Mouse (Mus musculus): Measurements from ENCODE around the gene Utp18. TPM values are rescaled to one million over a fixed set of nuclear protein-coding genes. Genes with fewer than 3 reads are reported as not detected.

The Utp18 gene
- polyA plus RNA-seq, 1 experiment: 16.3 TPM

- Histone ChIP-seq H3K27me3 (ENCODE audit: control insufficient read depth, insufficient read depth, insufficient read length) (no peaks in the 10 kb centered on the region), H3ac (ENCODE audit: control insufficient read depth, insufficient read length) (peak overlapping the region; percentile 87), H3K4me3 (peak overlapping the region; percentile 79), H3K79me2 (ENCODE audit: control insufficient read depth, insufficient read depth) (peaks cover 60% of the 10 kb centered on the region), H3K36me3 (ENCODE audit: control insufficient read depth, insufficient read depth) (peaks cover 14% of the 10 kb centered on the region), H3K4me2 (ENCODE audit: low read depth) (peak overlapping the region; percentile 80)
- no peak for TF ChIP-seq USF1 (IDR thresholded peaks at IDR 0.05; ENCODE audit: low read depth)
- TF ChIP-seq CEBPB (IDR thresholded peaks at IDR 0.05; ENCODE audit: insufficient read depth, poor library complexity, severe bottlenecking): no peak
- TF ChIP-seq MYOD1 (IDR thresholded peaks at IDR 0.05; ENCODE audit: control insufficient read depth in 1 of 3, insufficient read length in 2 of 3, low read depth in 2 of 3): no peak
- no peak for TF ChIP-seq MYOG (IDR thresholded peaks at IDR 0.05; ENCODE audit: control insufficient read depth in 1 of 3, insufficient read depth in 1 of 3, insufficient read length in 2 of 3, low read depth in 2 of 3)
- TF ChIP-seq E2F4 (IDR thresholded peaks at IDR 0.05; ENCODE audit: insufficient read depth): no peak
- TF ChIP-seq REST (IDR thresholded peaks at IDR 0.05; ENCODE audit: insufficient read depth, insufficient read length): no peak
- no peak for TF ChIP-seq SRF (IDR thresholded peaks at IDR 0.05; ENCODE audit: control insufficient read depth, insufficient read length, low read depth)
- no peak for TF ChIP-seq TCF12 (IDR thresholded peaks at IDR 0.05; ENCODE audit: insufficient read depth, poor library complexity, severe bottlenecking)
- TF ChIP-seq MAX (IDR thresholded peaks at IDR 0.05; ENCODE audit: low read depth): no peak
- no peak for TF ChIP-seq POLR2AphosphoS2 (IDR thresholded peaks at IDR 0.05; ENCODE audit: insufficient read length, low read depth)
- TF ChIP-seq TCF3 (IDR thresholded peaks at IDR 0.05; ENCODE audit: insufficient read length, low read depth): no peak
- no peak for TF ChIP-seq POLR2A (IDR thresholded peaks at IDR 0.05; ENCODE audit: insufficient read length, low read depth)
Observed at GRCm38 (mm10) chr11:93886411-93887079, 979 bp upstream of the Utp18 start.

- H3K27me3 ChIP-seq (ENCODE audit: control insufficient read depth, insufficient read depth, insufficient read length): no peaks in the 10 kb centered on the region
Observed at GRCm38 (mm10) chr11:93884901-93885571, 530 bp downstream of the Utp18 start.

GRCm38 (mm10) chr11:93884068-93884467, 1.5 kb downstream of the Utp18 start:
- TF ChIP-seq TCF12 (IDR thresholded peaks at IDR 0.05; ENCODE audit: insufficient read depth, poor library complexity, severe bottlenecking) (no peak), E2F4 (IDR thresholded peaks at IDR 0.05; ENCODE audit: insufficient read depth) (no peak), CEBPB (IDR thresholded peaks at IDR 0.05; ENCODE audit: insufficient read depth, poor library complexity, severe bottlenecking) (no peak), SRF (IDR thresholded peaks at IDR 0.05; ENCODE audit: control insufficient read depth, insufficient read length, low read depth) (no peak), REST (IDR thresholded peaks at IDR 0.05; ENCODE audit: insufficient read depth, insufficient read length) (no peak), POLR2A (IDR thresholded peaks at IDR 0.05; ENCODE audit: insufficient read length, low read depth) (no peak), MAX (IDR thresholded peaks at IDR 0.05; ENCODE audit: low read depth) (no peak), TCF3 (IDR thresholded peaks at IDR 0.05; ENCODE audit: insufficient read length, low read depth) (no peak), POLR2AphosphoS2 (IDR thresholded peaks at IDR 0.05; ENCODE audit: insufficient read length, low read depth) (no peak), USF1 (IDR thresholded peaks at IDR 0.05; ENCODE audit: low read depth) (no peak), MYOD1 (IDR thresholded peaks at IDR 0.05; ENCODE audit: control insufficient read depth in 1 of 3, insufficient read length in 2 of 3, low read depth in 2 of 3) (no peak), MYOG (IDR thresholded peaks at IDR 0.05; ENCODE audit: control insufficient read depth in 1 of 3, insufficient read depth in 1 of 3, insufficient read length in 2 of 3, low read depth in 2 of 3) (no peak)
- Histone ChIP-seq H3ac (ENCODE audit: control insufficient read depth, insufficient read length) (no peak overlapping the region), H3K79me2 (ENCODE audit: control insufficient read depth, insufficient read depth) (peaks cover 47% of the 10 kb centered on the region)

More at GRCm38 (mm10) chr11:93884901-93885571, 530 bp downstream of the Utp18 start:
- Histone ChIP-seq H3K79me2 (ENCODE audit: control insufficient read depth, insufficient read depth) (peaks cover 50% of the 10 kb centered on the region), H3ac (ENCODE audit: control insufficient read depth, insufficient read length) (peak overlapping the region; percentile 87), H3K4me2 (ENCODE audit: low read depth) (peak overlapping the region; percentile 93), H3K36me3 (ENCODE audit: control insufficient read depth, insufficient read depth) (peaks cover 18% of the 10 kb centered on the region), H3K4me3 (peak overlapping the region; percentile 79)
- TF ChIP-seq TCF12 (IDR thresholded peaks at IDR 0.05; ENCODE audit: insufficient read depth, poor library complexity, severe bottlenecking) (no peak), MYOG (IDR thresholded peaks at IDR 0.05; ENCODE audit: control insufficient read depth in 1 of 3, insufficient read depth in 1 of 3, insufficient read length in 2 of 3, low read depth in 2 of 3) (no peak), SRF (IDR thresholded peaks at IDR 0.05; ENCODE audit: control insufficient read depth, insufficient read length, low read depth) (no peak), E2F4 (IDR thresholded peaks at IDR 0.05; ENCODE audit: insufficient read depth) (no peak), POLR2AphosphoS2 (IDR thresholded peaks at IDR 0.05; ENCODE audit: insufficient read length, low read depth) (peak; percentile 27), MAX (IDR thresholded peaks at IDR 0.05; ENCODE audit: low read depth) (no peak), REST (IDR thresholded peaks at IDR 0.05; ENCODE audit: insufficient read depth, insufficient read length) (no peak), MYOD1 (IDR thresholded peaks at IDR 0.05; ENCODE audit: control insufficient read depth in 1 of 3, insufficient read length in 2 of 3, low read depth in 2 of 3) (peak in 1 of 3 experiments; percentile 6), POLR2A (IDR thresholded peaks at IDR 0.05; ENCODE audit: insufficient read length, low read depth) (peak; percentile 37), TCF3 (IDR thresholded peaks at IDR 0.05; ENCODE audit: insufficient read length, low read depth) (no peak), USF1 (IDR thresholded peaks at IDR 0.05; ENCODE audit: low read depth) (no peak), CEBPB (IDR thresholded peaks at IDR 0.05; ENCODE audit: insufficient read depth, poor library complexity, severe bottlenecking) (no peak)

GRCm38 (mm10) chr11:93862638-93863037, 22.9 kb downstream of the Utp18 start:
- H3K4me2 ChIP-seq (ENCODE audit: low read depth): no peak overlapping the region

More at GRCm38 (mm10) chr11:93884068-93884467, 1.5 kb downstream of the Utp18 start:
- H3K36me3 ChIP-seq (ENCODE audit: control insufficient read depth, insufficient read depth): peaks cover 19% of the 10 kb centered on the region
- no peaks in the 10 kb centered on the region for H3K27me3 ChIP-seq (ENCODE audit: control insufficient read depth, insufficient read depth, insufficient read length)
- peak overlapping the region; percentile 93 for H3K4me2 ChIP-seq (ENCODE audit: low read depth)
- H3K4me3 ChIP-seq: peak overlapping the region; percentile 79

More at GRCm38 (mm10) chr11:93862638-93863037, 22.9 kb downstream of the Utp18 start:
- TF ChIP-seq TCF3 (IDR thresholded peaks at IDR 0.05; ENCODE audit: insufficient read length, low read depth) (no peak), CEBPB (IDR thresholded peaks at IDR 0.05; ENCODE audit: insufficient read depth, poor library complexity, severe bottlenecking) (no peak), TCF12 (IDR thresholded peaks at IDR 0.05; ENCODE audit: insufficient read depth, poor library complexity, severe bottlenecking) (no peak), SRF (IDR thresholded peaks at IDR 0.05; ENCODE audit: control insufficient read depth, insufficient read length, low read depth) (no peak), USF1 (IDR thresholded peaks at IDR 0.05; ENCODE audit: low read depth) (no peak), MYOD1 (IDR thresholded peaks at IDR 0.05; ENCODE audit: control insufficient read depth in 1 of 3, insufficient read length in 2 of 3, low read depth in 2 of 3) (no peak), POLR2AphosphoS2 (IDR thresholded peaks at IDR 0.05; ENCODE audit: insufficient read length, low read depth) (no peak), MYOG (IDR thresholded peaks at IDR 0.05; ENCODE audit: control insufficient read depth in 1 of 3, insufficient read depth in 1 of 3, insufficient read length in 2 of 3, low read depth in 2 of 3) (no peak), E2F4 (IDR thresholded peaks at IDR 0.05; ENCODE audit: insufficient read depth) (no peak), MAX (IDR thresholded peaks at IDR 0.05; ENCODE audit: low read depth) (no peak), REST (IDR thresholded peaks at IDR 0.05; ENCODE audit: insufficient read depth, insufficient read length) (no peak), POLR2A (IDR thresholded peaks at IDR 0.05; ENCODE audit: insufficient read length, low read depth) (no peak)
- no peaks in the 10 kb centered on the region for H3K27me3 ChIP-seq (ENCODE audit: control insufficient read depth, insufficient read depth, insufficient read length)
- H3K4me3 ChIP-seq: no peak overlapping the region
- no peak overlapping the region for H3ac ChIP-seq (ENCODE audit: control insufficient read depth, insufficient read length)
- no peaks in the 10 kb centered on the region for H3K79me2 ChIP-seq (ENCODE audit: control insufficient read depth, insufficient read depth)
- H3K36me3 ChIP-seq (ENCODE audit: control insufficient read depth, insufficient read depth): peaks cover 48% of the 10 kb centered on the region

Measured in myocyte (in vitro differentiated cells).